Mouse (Mus musculus) small intestine, adult 2 months (tissue): ENCODE results near the gene Gm12117.

Experiments used
- CTCF ChIP-seq: fragments of 200-500 bp; IDR thresholded peaks from 2 replicates; pipeline ENCODE4 v1.5.1; 2012; ENCODE audit warnings: low read depth, mild to moderate bottlenecking, control low read depth, inconsistent platforms, low read length, moderate library complexity, mixed read lengths; ENCODE audit not compliant: insufficient replicate concordance, insufficient read length; ENCODE audit errors: extremely low read depth
- POLR2A ChIP-seq: fragments of 200-500 bp; IDR thresholded peaks from 2 replicates; pipeline ENCODE4 v1.6.1; 2012; ENCODE audit warnings: low read depth, mild to moderate bottlenecking, control low read depth, inconsistent platforms, low read length, moderate library complexity

DNA sequence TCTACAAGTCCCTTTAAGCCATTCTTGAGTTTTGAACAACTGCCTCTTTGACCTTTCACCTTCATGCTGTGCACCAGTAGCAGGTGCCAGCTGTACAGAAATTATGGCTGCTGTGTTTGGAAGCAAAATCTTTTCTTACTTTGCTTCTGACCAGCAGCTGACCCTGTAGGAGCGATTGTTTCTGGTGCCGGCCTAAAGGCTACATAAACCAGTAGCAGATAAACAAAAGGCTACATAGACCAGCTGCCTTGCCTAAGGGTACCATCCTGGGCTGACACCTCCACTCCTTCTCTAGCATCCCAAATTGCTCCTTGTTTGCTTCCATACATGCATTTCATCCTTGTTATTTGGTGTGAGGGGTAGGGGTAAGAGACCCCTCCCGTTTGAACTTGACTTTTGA, 42.4 kb downstream of the Gm12117 start:
- TF ChIP-seq CTCF (no peak), POLR2A (no peak)
